Mouse (Mus musculus): ENCODE results near the gene Limd2. TPM values are rescaled to one million over a fixed set of nuclear protein-coding genes. Genes with fewer than 3 reads are reported as not detected.
"Not testable (repeated sequence)": the region's sequence is repeated elsewhere in the genome, so short reads cannot be mapped to it uniquely, and the experiment has no call there.

The Limd2 gene
- total RNA-seq (2021), result 100 to 1,000 TPM; 139 to 142 TPM
- long read RNA-seq, experiment 1, transcript Limd2-201 (5 exons, 2,950 nt), result major isoform, 90 of 111 reads
- long read RNA-seq, experiment 1, partial matches to known transcripts, result 1 of 111 reads
- long read RNA-seq, experiment 1, other reads (novel, unspliced or antisense), result 18 of 111 reads
- long read RNA-seq, experiment 2, transcript Limd2-201 (5 exons, 2,950 nt), result major isoform, 105 of 137 reads
- long read RNA-seq, experiment 2, partial matches to known transcripts, result 1 of 137 reads
- long read RNA-seq, experiment 2, other reads (novel, unspliced or antisense), result 27 of 137 reads

- peak; percentile 86 to 89 for DNase-seq (ENCODE audit: low spot score in 2 of 2)
These were observed at the start of gene Limd2, which contains the start of gene Gm10840 for GRCm38 (mm10) chr11:106160841-106161721. Gene Limd2, minus strand, starts transcription at chr11:106160860. Gene Gm10840, plus strand, starts transcription at chr11:106160850.

- no peak for DNase-seq (ENCODE audit: low spot score in 2 of 2)
These were observed 41.4 kb upstream of the Limd2 start, which contains the start of gene Strada for GRCm38 (mm10) chr11:106202123-106202465. Gene Strada, minus strand, starts transcription at chr11:106202168.

- DNase-seq (ENCODE audit: low spot score in 2 of 2), result no peak
These were observed 40.9 kb upstream of the Limd2 start for GRCm38 (mm10) chr11:106201337-106202122.

- no peak for DNase-seq (ENCODE audit: low spot score in 2 of 2)
These were observed 40.1 kb upstream of the Limd2 start for GRCm38 (mm10) chr11:106200756-106201155.

DNA sequence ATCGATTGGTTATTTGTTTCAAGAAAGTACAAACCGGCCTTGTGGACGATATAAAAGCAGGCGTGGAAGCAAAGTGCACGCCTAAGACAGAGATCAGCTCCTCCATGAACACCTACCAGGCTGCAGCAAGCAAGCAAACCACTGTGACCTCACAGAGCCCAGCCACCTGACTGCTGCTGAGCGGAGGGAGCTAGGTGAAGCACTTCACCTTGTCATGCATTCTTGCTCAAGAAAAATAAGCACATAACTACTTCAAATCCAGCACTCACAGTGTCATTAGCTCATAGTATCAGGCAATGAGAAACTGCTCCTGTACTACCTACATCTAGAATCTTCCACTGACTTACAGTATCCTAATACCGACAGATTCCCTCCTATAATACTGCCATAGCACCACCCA is 39.3 kb upstream of the Limd2 start:
- not testable (repeated sequence) for DNase-seq (ENCODE audit: low spot score in 2 of 2)

GRCm38 (mm10) chr11:106198277-106198676 is 37.6 kb upstream of the Limd2 start:
- no peak for DNase-seq (ENCODE audit: low spot score in 2 of 2)

GRCm38 (mm10) chr11:106195341-106195740 is 34.7 kb upstream of the Limd2 start:
- no peak for DNase-seq (ENCODE audit: low spot score in 2 of 2)

DNA sequence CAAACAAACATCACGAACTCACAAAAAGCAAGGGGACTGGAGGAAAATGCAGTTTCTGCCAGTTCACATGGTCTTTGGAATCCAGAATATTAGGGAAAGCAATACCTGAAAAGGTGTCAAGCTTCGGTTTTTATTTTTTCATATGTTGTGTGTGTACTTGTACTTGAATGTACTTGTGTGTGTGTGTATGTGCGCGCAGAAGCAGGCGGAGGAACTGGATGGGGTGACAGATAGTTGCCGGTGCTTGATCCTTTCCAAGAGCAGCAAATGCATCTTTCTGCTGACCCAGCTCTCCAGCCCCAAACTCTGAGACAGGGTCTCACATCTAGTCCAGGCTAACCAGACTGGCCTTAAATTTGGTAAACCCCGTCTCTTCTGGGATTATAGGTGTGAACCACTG is 34.2 kb upstream of the Limd2 start:
- no peak for DNase-seq (ENCODE audit: low spot score in 2 of 2)

- DNase-seq (ENCODE audit: low spot score in 2 of 2), result no peak
These were observed 33.5 kb upstream of the Limd2 start for GRCm38 (mm10) chr11:106194155-106194541.

DNA sequence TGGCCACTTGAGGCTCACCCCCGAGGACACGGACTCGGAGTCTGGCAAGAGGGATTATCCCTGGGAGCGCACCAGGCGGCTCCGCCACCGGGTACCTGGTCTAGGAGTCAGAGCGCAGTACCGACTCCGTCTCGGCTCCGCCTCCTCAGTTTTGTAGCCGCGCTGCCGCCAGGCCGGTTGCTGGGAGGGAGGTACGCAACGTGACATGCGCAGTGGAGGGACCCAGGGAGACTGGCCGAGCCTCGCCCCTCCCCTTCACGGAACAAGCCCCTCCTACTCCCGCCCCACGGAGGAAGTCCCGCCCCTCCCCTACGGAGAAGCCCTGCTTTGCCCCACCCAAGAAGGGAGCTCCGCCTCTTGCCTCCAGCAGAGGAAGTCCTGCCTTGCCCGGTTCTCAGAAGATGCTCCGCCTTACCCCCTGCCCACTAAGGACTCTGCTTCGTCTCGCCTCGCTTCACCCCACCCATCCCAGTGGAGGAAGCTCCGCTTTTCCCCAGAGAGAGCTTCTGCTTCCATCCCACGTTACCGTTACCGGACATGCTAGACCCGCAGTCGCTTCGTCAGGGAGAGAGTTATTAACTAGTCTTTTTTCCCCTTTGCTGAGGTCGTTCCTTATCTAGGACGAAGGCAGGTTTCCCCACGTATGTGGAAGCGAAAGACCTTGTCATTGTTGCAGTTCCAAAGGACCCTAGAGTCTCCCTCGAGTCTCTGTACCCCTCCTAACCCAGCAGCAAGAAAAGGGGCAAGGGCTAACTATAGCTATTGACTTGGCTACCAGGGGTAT is 32.9 kb upstream of the Limd2 start:
- DNase-seq (ENCODE audit: low spot score in 2 of 2), result peak; percentile 94 to 97

DNA sequence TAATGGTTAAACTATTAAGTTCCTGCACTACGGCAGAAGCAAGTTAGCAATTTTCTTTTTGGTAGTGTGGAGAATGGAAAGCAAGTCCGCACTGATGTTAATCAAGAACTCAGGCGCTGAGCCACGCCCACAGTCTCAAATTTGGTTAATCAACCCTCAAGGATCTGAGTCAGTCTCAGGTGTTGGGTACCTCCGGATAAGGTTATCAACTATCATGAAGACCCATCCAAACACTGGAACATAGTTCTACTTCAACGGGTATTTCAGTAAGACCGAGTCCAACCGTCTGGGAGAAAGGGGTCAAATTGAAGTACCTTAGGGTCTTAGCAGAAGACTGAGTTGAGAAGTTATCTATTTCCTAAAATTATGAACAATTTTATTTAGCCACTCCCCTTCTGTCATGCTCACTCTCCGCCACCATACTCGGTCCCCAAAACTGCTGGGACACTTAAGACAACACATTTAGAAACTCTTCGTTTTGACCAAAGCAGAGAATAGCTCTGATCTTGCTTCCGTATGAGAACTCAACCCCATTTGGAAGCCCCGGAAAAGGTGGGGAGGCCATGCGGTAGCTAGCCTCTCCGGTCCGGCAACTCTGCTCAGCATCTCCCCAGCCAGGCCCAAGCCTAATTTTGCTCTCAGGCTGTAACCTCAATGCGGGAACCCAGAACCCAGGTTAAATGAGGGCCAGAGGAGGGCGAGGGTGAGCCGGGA is 32.2 kb upstream of the Limd2 start:
- no peak for DNase-seq (ENCODE audit: low spot score in 2 of 2)

DNA sequence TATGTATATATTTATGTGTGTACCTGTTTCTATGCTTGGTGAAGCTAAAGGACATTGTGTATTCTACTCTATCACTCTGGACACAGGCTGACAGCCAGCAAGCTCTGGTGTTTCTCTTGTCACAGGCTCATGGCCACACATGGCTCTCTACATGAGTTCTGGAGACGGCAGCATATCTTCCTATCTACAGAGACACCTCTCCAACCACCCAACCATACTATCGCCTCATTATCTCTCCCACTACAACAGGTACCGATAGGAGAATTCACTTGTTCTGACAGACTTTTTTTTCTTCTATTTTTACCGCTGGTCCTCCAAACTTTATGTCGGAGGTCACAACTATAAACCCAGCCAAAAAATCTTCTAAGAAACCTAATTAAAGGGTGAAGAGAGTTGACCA is 31.6 kb upstream of the Limd2 start:
- DNase-seq (ENCODE audit: low spot score in 2 of 2), result no peak

- no peak for DNase-seq (ENCODE audit: low spot score in 2 of 2)
These were observed 31.1 kb upstream of the Limd2 start for GRCm38 (mm10) chr11:106191716-106192115.

GRCm38 (mm10) chr11:106187326-106187725 is 26.7 kb upstream of the Limd2 start:
- DNase-seq (ENCODE audit: low spot score in 2 of 2), result no peak

DNA sequence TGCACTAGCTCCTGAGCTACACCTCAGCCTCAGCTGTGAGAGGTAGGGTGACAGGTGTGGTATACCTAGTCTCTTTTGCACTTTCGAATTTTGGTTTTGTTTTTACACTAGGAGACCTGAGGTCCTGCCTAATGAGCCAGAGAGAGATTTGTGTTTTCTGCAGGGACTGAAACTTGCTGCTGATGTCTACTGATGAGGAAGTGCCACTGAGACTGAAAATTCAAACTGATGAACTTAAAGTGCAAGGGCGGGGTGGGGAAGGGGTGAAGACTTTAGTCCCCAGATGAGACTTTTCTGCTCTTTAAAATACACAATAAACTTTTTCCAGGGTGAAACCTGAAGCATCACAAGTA is 19.8 kb upstream of the Limd2 start:
- no peak for DNase-seq (ENCODE audit: low spot score in 2 of 2)

- DNase-seq (ENCODE audit: low spot score in 2 of 2), result peak in 1 of 2 experiments; percentile 39
These were observed 19.2 kb upstream of the Limd2 start for GRCm38 (mm10) chr11:106179711-106180448.

GRCm38 (mm10) chr11:106178036-106178782 is 17.5 kb upstream of the Limd2 start:
- DNase-seq (ENCODE audit: low spot score in 2 of 2), result no peak

DNA sequence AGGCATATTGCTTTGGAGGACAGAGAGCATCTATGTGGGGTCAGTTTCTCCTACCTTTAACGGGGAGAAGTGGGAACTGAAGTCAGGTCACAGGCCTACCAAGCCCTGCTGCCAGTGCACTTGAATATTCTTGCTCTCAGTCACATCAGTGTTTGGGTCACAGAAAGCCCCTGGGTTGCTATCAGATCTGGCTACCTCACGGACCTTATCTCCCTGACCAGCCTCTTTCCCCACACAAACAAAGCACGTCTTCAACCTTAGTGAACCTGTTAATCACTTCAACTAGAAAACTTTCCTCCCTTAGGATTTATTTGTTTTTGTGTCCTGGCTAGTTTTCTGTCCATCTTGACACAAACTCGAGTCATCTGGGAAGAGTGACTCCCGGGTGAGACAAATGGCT is 15.7 kb upstream of the Limd2 start:
- DNase-seq (ENCODE audit: low spot score in 2 of 2), result no peak

- no peak for DNase-seq (ENCODE audit: low spot score in 2 of 2)
These were observed 14.4 kb upstream of the Limd2 start for GRCm38 (mm10) chr11:106175081-106175480.
